Mouse (Mus musculus) bone marrow, adult 2 months (tissue): ENCODE data around the gene Rpl18.

Experiments
- CTCF ChIP-seq: fragments of 200-500 bp; IDR thresholded peaks from 2 replicates; pipeline ENCODE4 v1.5.1; 2011; ENCODE audit warnings: low read length, control low read depth; ENCODE audit not compliant: control insufficient read depth, insufficient read depth
- POLR2A ChIP-seq: fragments of 200-500 bp; IDR thresholded peaks from 2 replicates; pipeline ENCODE4 v1.6.1; 2011; ENCODE audit warnings: low read depth, mild to moderate bottlenecking, control low read depth, low read length, borderline replicate concordance; ENCODE audit not compliant: control insufficient read depth

GRCm38 (mm10) chr7:45716952-45717917 is 2.0 kb downstream of the Rpl18 start:
- TF ChIP-seq CTCF (no peak), POLR2A (no peak)
